Mouse (Mus musculus) C2C12 (cell line): ENCODE data around the gene Elavl1.

Experiments
- CEBPB ChIP-seq: IDR thresholded peaks from one replicate; pipeline ENCODE4 v1.6.1; 2011; ENCODE audit warnings: low read depth, mild to moderate bottlenecking, control low read depth, moderate library complexity
- CTCF ChIP-seq: IDR thresholded peaks from one replicate; pipeline ENCODE4 v1.5.1; 2011; ENCODE audit not compliant: control insufficient read depth, insufficient read depth, insufficient read length
- MAX ChIP-seq: IDR thresholded peaks from one replicate; pipeline ENCODE4 v1.6.1; 2011; ENCODE audit warnings: mild to moderate bottlenecking, control low read depth
- MYOD1 ChIP-seq: IDR thresholded peaks from one replicate; pipeline ENCODE4 v1.6.1; 2011; ENCODE audit warnings: low read depth; ENCODE audit not compliant: control insufficient read depth, insufficient read length

- TF ChIP-seq MAX, result no peak
- TF ChIP-seq MYOD1, result no peak
- TF ChIP-seq CTCF, result no peak
- no peak for TF ChIP-seq CEBPB
Observed at GRCm38 (mm10) chr8:4259125-4259804, 65.9 kb downstream of the Elavl1 start, which contains the start of gene Ctxn1.
